Mouse (Mus musculus): ENCODE results near the gene Gm10961. TPM values are rescaled to one million over a fixed set of nuclear protein-coding genes. Genes with fewer than 3 reads are reported as not detected.
"Not testable (repeated sequence)": the region's sequence is repeated elsewhere in the genome, so short reads cannot be mapped to it uniquely, and the experiment has no call there.

Gene Gm10961
- polyA plus RNA-seq, 1 experiment from 2014 or later = not detected

DNA sequence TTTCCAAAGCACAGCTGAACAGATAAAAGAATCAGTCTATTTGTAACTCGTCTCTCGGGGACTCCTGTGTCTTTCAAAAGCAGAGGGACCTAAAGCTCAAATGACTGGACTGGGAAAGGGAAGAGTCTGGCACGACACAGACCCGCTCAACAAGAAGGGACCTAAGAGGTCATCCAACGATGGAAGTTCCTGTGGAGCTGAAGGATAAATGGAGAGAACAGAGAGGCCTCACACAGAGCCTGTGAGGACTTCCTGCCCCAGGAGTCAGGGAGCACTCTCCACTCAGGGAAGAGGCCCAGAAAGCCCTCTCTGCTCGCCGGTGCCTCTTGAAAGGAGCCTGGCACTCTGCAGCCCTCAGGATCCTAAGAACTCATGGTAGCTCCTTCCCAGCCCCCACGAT is 4.7 kb downstream of the Gm10961 start:
- no peaks in the 10 kb centered on the region for H3K9me3 ChIP-seq (replicated peaks)
- H3K27me3 ChIP-seq = no peaks in the 10 kb centered on the region
- peaks cover 3% of the 10 kb centered on the region; the same call in 1 of the 2 replicates for H3K4me1 ChIP-seq (replicated peaks)
- no peak overlapping the region for H3K4me3 ChIP-seq
- H3K27ac ChIP-seq = no peak overlapping the region
- 54% methylated on average over 8 of the region's 8 CpGs for WGBS
- ATAC-seq (replicated peaks; ENCODE audit: insufficient number of reproducible peaks, insufficient read depth, low FRiP score, low read depth) = no peak
- H3K9ac ChIP-seq = no peak overlapping the region
- no peak overlapping the region for H3K4me2 ChIP-seq
- H3K36me3 ChIP-seq = no peaks in the 10 kb centered on the region

DNA sequence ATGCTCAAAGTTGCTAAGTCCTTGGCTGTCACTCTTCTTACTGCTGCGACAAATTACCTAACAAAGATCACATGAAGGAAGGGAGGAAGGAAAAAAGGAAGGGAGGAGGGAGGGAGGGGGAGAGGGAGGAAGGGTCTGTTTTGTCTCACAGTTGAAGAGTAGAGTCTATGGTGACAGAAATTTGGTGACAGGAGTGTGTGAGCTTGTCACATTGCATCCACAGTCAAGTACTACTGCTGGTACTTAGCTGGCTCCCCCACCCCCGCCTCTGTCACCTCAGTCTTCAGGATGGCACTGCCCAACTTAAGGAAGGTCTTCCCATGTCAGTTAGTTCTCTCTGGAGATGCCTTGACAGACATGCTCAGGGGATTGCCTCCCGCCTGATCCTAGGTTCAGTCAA is 5.1 kb downstream of the Gm10961 start:
- WGBS = 55% methylated on average over 3 of the region's 3 CpGs
- Histone ChIP-seq H3K27me3 (no peaks in the 10 kb centered on the region), H3K9ac (no peak overlapping the region), H3K27ac (no peak overlapping the region), H3K36me3 (no peaks in the 10 kb centered on the region), H3K4me3 (no peak overlapping the region), H3K4me2 (no peak overlapping the region), H3K4me1 (replicated peaks) (peaks cover 3% of the 10 kb centered on the region; the same call in 1 of the 2 replicates), H3K9me3 (replicated peaks) (no peaks in the 10 kb centered on the region)
- no peak for ATAC-seq (replicated peaks; ENCODE audit: insufficient number of reproducible peaks, insufficient read depth, low FRiP score, low read depth)

DNA sequence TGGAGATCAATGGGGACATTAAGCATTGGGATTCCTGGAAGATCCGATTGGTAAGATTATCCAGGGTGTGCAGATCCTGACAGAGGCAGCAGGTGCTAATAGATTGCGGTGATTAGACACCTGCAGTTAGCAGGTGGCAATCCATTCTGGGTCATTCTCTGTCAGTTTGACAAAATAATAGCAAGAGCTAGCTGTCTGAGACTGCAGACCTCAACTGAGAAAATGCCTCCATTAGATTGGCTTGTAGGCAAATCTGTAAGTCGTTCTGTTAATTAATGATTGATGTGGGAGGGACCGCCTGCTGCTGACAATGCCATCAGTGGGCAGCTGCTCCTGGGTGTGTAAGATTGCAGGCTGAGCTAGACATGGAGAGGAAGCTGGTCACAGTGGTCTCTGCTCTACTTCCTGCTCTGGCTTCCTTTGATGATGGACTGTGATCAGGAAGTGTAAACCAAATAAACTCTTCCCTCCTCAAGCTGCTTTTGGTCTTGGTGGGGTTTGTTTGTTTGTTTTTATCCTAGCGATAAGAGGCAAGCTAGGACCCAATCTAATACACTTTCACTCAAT is 6.6 kb downstream of the Gm10961 start:
- H3K9me3 ChIP-seq (replicated peaks) = no peaks in the 10 kb centered on the region
- no peaks in the 10 kb centered on the region for H3K36me3 ChIP-seq
- H3K27me3 ChIP-seq = no peaks in the 10 kb centered on the region
- H3K9ac ChIP-seq = no peak overlapping the region
- H3K27ac ChIP-seq = no peak overlapping the region
- H3K4me1 ChIP-seq (replicated peaks) = no peaks in the 10 kb centered on the region
- no peak for ATAC-seq (replicated peaks; ENCODE audit: insufficient number of reproducible peaks, insufficient read depth, low FRiP score, low read depth)
- WGBS = 58% methylated on average over 5 of the region's 5 CpGs
- no peak overlapping the region for H3K4me2 ChIP-seq
- H3K4me3 ChIP-seq = no peak overlapping the region

DNA sequence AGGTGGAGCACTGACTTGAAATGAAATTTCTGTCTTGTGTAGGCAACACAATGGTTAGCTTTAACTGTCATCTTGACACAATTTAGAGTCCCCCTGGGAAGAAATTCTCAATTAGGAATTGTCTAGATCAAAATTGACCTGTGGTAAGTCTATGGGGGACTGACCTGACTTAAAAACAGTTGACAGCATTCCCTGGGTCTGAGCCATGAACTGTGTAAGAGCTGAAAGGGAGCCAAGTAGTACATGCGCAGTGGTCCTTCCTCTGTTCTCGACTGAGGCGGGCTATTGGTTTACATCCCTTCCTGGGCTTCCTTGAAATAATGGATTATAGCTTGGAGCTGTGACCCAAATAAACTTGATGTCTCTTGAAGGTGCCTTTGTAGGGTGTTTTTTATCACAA is 15.8 kb downstream of the Gm10961 start:
- 69% methylated on average over 3 of the region's 3 CpGs for WGBS
- no peak for ATAC-seq (replicated peaks; ENCODE audit: insufficient number of reproducible peaks, insufficient read depth, low FRiP score, low read depth)
- Histone ChIP-seq H3K4me2 (no peak overlapping the region), H3K4me3 (no peak overlapping the region), H3K27me3 (no peaks in the 10 kb centered on the region), H3K9me3 (replicated peaks) (no peaks in the 10 kb centered on the region), H3K27ac (no peak overlapping the region), H3K9ac (no peak overlapping the region), H3K36me3 (no peaks in the 10 kb centered on the region), H3K4me1 (replicated peaks) (no peaks in the 10 kb centered on the region)

DNA sequence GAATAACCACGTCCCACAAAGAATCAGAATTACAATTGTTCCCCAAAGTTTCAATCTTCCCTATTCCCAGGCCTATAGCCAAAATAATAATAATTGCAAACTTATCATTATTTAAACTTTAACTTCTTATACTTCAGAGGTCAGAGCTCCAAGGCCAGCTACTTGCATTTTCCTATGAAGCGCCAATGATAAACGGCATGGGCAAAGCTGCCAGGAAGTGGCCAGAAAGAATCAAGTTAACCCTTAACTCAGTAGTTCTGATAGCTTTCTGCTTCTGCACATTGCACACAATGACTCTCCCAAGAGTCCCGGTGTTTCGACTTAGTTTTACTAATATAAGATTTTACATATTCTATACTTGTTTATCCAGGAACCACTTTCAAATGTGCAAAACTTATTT is 19.2 kb downstream of the Gm10961 start:
- H3K9me3 ChIP-seq (replicated peaks); H3K4me3 ChIP-seq; H3K27ac ChIP-seq; H3K4me1 ChIP-seq (replicated peaks); H3K36me3 ChIP-seq; H3K4me2 ChIP-seq; ATAC-seq (replicated peaks; ENCODE audit: insufficient number of reproducible peaks, insufficient read depth, low FRiP score, low read depth); H3K27me3 ChIP-seq; H3K9ac ChIP-seq: not testable (repeated sequence)
- 67% methylated on average over 5 of the region's 5 CpGs for WGBS

DNA sequence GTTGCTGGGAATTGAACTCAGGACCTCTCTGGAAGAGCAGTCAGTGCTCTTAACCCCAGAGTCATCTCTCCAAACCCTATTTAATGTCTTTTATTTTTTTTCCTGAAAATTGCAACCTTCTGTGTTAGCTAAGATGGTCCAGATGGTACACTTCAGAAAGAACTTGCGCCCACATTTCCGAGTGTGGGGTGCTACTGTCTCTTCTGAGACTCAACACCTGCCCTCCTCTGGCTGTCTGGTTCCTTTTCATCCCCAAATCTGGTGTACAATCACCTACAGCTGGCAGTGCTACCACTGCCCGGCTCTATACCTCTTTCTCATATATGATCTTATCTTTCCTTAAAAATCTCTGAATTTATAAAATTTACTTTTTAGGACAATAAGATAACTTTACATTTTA is 21.8 kb downstream of the Gm10961 start:
- Histone ChIP-seq H3K4me3 (no peak overlapping the region), H3K4me1 (replicated peaks) (0 out of 2 replicates have a peak, but pooled peaks cover 3% of the 10 kb centered on the region), H3K27me3 (no peaks in the 10 kb centered on the region), H3K9me3 (replicated peaks) (no peaks in the 10 kb centered on the region), H3K27ac (no peak overlapping the region), H3K36me3 (no peaks in the 10 kb centered on the region), H3K4me2 (no peak overlapping the region), H3K9ac (no peak overlapping the region)
- WGBS = 87% methylated on average over 3 of the region's 3 CpGs
- no peak for ATAC-seq (replicated peaks; ENCODE audit: insufficient number of reproducible peaks, insufficient read depth, low FRiP score, low read depth)

DNA sequence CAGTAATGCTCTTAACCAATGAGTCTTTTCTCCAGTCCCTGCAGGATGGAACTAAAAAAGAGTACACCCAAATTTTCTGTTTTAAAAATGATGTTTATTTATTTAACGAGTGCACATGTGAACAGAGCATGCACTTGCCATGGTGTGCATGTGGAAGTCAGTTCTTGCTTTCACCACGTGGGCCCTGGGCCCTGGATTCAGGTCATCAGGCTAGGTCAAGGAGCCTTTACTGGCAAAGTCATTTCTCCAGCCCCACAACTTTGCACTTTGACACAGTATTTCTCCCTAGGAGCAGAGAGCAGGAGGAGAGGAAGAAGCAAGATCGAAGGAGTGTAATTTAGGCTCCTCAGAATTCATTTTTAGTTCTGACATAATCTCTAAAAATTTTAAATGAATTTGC is 23.7 kb downstream of the Gm10961 start:
- H3K4me2 ChIP-seq = no peak overlapping the region
- no peak for ATAC-seq (replicated peaks; ENCODE audit: insufficient number of reproducible peaks, insufficient read depth, low FRiP score, low read depth)
- no peak overlapping the region for H3K4me3 ChIP-seq
- 77% methylated on average over 3 of the region's 3 CpGs for WGBS
- H3K27ac ChIP-seq = no peak overlapping the region
- H3K9ac ChIP-seq = no peak overlapping the region
- H3K9me3 ChIP-seq (replicated peaks) = no peaks in the 10 kb centered on the region
- no peaks in the 10 kb centered on the region for H3K27me3 ChIP-seq
- H3K4me1 ChIP-seq (replicated peaks) = 0 out of 2 replicates have a peak, but pooled peaks cover 3% of the 10 kb centered on the region
- H3K36me3 ChIP-seq = peaks cover 9% of the 10 kb centered on the region; the same call in 1 of the 2 replicates

DNA sequence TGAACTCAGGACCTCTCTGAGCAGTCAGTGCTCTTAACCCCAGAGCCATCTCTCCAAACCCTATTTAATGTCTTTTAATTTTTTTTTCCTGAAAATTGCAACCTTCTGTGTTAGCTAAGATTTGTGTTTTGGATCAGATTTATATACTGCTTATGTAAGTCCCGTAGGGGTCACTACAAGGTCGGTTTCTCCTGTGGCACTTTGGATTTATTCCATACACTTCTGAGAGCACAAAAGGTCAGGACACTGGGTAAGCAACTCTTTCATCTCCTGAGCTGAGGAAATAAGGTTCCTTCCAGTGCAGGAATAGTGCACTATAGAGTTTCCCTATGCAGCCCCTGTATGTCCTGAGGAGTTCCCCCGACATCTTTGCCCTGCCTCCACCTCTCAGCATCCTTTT is 24.4 kb downstream of the Gm10961 start:
- Histone ChIP-seq H3K4me3 (no peak overlapping the region), H3K27ac (no peak overlapping the region), H3K27me3 (no peaks in the 10 kb centered on the region), H3K9me3 (replicated peaks) (no peaks in the 10 kb centered on the region), H3K9ac (no peak overlapping the region), H3K4me1 (replicated peaks) (0 out of 2 replicates have a peak, but pooled peaks cover 3% of the 10 kb centered on the region), H3K36me3 (peaks cover 16% of the 10 kb centered on the region), H3K4me2 (no peak overlapping the region)
- ATAC-seq (replicated peaks; ENCODE audit: insufficient number of reproducible peaks, insufficient read depth, low FRiP score, low read depth) = no peak
- WGBS = 73% methylated on average over 3 of the region's 3 CpGs

DNA sequence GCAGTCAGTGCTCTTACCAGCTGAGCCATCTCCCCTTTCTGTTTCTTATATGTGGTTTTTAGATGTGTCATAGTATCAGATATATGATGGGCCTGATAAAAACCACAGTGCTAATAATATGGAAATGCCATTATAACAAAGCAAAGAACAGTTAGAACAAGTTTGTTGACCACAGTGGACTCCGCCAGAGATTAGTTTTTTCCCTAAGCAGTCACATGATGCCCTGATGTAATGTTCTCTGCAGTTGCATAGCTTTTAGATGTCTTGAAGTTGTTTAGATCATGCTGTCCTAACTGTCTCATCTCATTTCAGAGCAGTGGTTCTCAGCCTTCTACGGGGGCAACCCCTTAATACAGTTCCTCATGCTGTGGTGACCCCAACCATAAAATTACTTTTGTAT is 25.0 kb downstream of the Gm10961 start:
- H3K4me1 ChIP-seq (replicated peaks) = 0 out of 2 replicates have a peak, but pooled peaks cover 3% of the 10 kb centered on the region
- H3K9ac ChIP-seq = no peak overlapping the region
- H3K27ac ChIP-seq = no peak overlapping the region
- peaks cover 21% of the 10 kb centered on the region for H3K36me3 ChIP-seq
- no peaks in the 10 kb centered on the region for H3K27me3 ChIP-seq
- ATAC-seq (replicated peaks; ENCODE audit: insufficient number of reproducible peaks, insufficient read depth, low FRiP score, low read depth) = no peak; the same call in 1 of the 2 replicates
- H3K9me3 ChIP-seq (replicated peaks) = no peaks in the 10 kb centered on the region
- 91% methylated on average over 2 of the region's 2 CpGs for WGBS
- H3K4me2 ChIP-seq = no peak overlapping the region
- no peak overlapping the region for H3K4me3 ChIP-seq

DNA sequence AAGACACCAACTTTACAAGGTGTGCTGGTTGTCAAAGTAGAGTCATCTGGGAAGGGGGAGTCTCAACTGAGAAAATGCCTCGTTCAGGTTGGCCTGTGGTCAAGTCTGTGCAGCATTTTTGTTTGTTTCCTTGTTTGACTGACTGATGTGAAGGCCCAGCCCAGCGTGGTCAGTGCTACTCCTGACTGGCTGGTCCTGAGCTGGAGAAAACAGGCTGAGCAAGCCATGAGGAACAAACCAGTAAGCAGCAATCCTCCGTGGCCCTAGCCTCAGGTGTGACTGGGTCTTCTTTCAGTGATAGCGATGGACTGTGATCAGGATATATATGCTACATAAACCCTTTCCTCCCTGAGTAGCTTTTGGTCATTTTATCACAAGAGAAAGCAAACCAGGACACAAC is 25.8 kb downstream of the Gm10961 start:
- Histone ChIP-seq H3K4me2 (no peak overlapping the region), H3K9me3 (replicated peaks) (no peaks in the 10 kb centered on the region), H3K9ac (no peak overlapping the region), H3K27me3 (no peaks in the 10 kb centered on the region), H3K36me3 (peaks cover 26% of the 10 kb centered on the region), H3K4me1 (replicated peaks) (0 out of 2 replicates have a peak, but pooled peaks cover 3% of the 10 kb centered on the region), H3K4me3 (no peak overlapping the region), H3K27ac (no peak overlapping the region)
- ATAC-seq (replicated peaks; ENCODE audit: insufficient number of reproducible peaks, insufficient read depth, low FRiP score, low read depth) = no peak
- 74% methylated on average over 4 of the region's 4 CpGs for WGBS

DNA sequence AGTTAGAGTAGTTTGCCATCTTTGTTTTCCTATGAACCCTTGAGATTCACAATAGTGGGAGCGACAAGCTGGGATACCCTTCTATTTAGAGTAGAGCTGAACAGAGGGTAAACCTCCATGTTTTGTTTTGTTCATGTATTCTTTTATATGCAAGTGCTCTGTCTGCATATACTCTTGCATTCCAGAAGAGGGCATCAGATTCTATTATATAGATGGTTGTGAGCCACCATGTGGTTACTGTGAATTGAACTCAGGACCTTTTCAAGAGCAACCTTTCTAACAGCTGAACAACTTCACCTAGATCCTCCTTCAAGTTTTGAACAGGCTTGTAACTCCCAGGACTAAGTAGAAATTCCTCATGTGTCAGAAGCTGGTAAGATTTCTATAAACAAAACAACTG is 27.9 kb downstream of the Gm10961 start:
- 0 out of 2 replicates have a peak, but pooled peaks cover 3% of the 10 kb centered on the region for H3K4me1 ChIP-seq (replicated peaks)
- H3K4me2 ChIP-seq = no peak overlapping the region
- no peaks in the 10 kb centered on the region for H3K27me3 ChIP-seq
- 80% methylated on average over 1 of the region's 1 CpGs for WGBS
- H3K27ac ChIP-seq = no peak overlapping the region
- H3K4me3 ChIP-seq = no peak overlapping the region
- no peaks in the 10 kb centered on the region for H3K9me3 ChIP-seq (replicated peaks)
- no peak overlapping the region for H3K9ac ChIP-seq
- no peak for ATAC-seq (replicated peaks; ENCODE audit: insufficient number of reproducible peaks, insufficient read depth, low FRiP score, low read depth)
- peaks cover 45% of the 10 kb centered on the region for H3K36me3 ChIP-seq

DNA sequence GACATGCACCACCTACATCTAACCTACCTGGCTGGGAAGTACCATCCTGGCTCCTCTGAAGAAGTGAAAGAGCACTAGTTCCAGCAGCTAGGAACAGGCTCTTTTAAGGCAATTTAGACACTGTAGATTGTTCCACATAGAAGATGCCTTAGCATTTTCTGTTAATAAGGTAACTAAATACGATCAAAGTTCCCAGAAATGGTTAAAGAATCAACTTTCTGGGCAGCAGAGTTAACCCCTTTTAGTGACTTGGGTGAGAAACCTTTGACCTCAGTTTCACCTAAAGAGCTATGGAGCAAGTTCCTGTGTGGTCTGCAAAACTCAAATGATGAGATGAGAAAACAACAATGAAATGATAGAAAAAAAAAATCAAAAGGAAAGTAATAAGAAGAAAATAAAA is 33.5 kb downstream of the Gm10961 start:
- ATAC-seq (replicated peaks; ENCODE audit: insufficient number of reproducible peaks, insufficient read depth, low FRiP score, low read depth) = no peak
- WGBS = 96% methylated on average over 1 of the region's 1 CpGs
- H3K4me1 ChIP-seq (replicated peaks) = no peaks in the 10 kb centered on the region

More for the DNA sequence above, 33.5 kb downstream of the Gm10961 start:
- no peak overlapping the region for H3K9ac ChIP-seq
- no peaks in the 10 kb centered on the region for H3K27me3 ChIP-seq
- no peaks in the 10 kb centered on the region for H3K9me3 ChIP-seq (replicated peaks)
- peaks cover 91% of the 10 kb centered on the region for H3K36me3 ChIP-seq
- H3K27ac ChIP-seq = no peak overlapping the region
- no peak overlapping the region for H3K4me3 ChIP-seq
- no peak overlapping the region for H3K4me2 ChIP-seq
